Mouse (Mus musculus): ENCODE measurements around the gene St3gal6. TPM values are rescaled to one million over a fixed set of nuclear protein-coding genes. Genes with fewer than 3 reads are reported as not detected.

Gene St3gal6
- polyA plus RNA-seq, 1 experiment = 34.9 TPM

DNA sequence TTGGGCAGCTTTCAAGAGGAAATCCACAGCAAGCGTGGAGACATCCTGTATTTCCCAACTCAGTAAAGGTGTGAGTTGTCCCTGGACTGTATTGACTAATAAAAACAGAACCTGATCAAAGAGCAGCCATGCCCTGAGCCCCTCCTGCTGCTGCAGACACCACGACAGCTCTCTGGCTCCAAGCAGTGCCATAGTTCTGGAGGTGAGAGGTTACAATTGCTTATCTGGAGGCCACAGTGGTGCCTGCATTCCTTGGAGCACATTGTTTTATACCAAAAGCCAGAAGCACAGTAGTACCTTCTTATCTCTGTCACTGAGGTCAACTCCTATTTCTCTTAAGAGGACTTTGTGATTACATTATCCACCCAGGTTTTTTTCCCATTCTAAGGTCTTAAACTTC is 15.0 kb upstream of the St3gal6 start:
- H3K4me3 ChIP-seq (replicated peaks; ENCODE audit: control insufficient read depth, low read depth, low read length) = no peak overlapping the region
- TF ChIP-seq POLR2A (IDR thresholded peaks at IDR 0.05; ENCODE audit: borderline replicate concordance, control insufficient read depth, low read depth, low read length) (no peak), CTCF (IDR thresholded peaks at IDR 0.05; ENCODE audit: control insufficient read depth, insufficient read depth, low read length) (no peak)
- 41% methylated on average over 2 of the region's 2 CpGs for WGBS
- no peaks in the 10 kb centered on the region; the same call in 1 of the 2 replicates for H3K4me1 ChIP-seq (ENCODE audit: control insufficient read depth, insufficient read depth, low read length)
- no peak overlapping the region for H3K27ac ChIP-seq (ENCODE audit: control insufficient read depth, insufficient read depth, low read depth, low read length, poor library complexity)

DNA sequence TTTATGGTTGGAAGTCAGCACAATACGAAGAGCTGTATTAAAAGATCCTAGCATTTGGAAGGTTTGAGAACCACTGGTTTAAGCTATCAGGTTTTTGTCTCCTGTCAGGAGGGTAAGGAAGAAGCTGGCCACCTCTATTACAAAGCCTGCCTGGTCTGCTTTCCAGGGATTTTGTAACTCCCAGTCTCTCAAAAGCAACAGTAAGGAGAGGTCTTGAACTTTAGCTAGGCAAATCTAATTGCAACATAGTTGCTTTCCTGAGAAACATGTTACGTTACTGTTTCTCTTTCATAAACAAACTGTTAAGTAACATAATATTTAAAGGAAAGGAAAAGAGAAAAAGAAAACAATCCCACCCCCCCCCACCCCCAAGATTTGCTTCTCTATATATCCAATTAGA is 12.0 kb upstream of the St3gal6 start:
- no peak overlapping the region for H3K4me3 ChIP-seq (replicated peaks; ENCODE audit: control insufficient read depth, low read depth, low read length)
- no peak overlapping the region for H3K27ac ChIP-seq (ENCODE audit: control insufficient read depth, insufficient read depth, low read depth, low read length, poor library complexity)
- H3K4me1 ChIP-seq (ENCODE audit: control insufficient read depth, insufficient read depth, low read length) = no peaks in the 10 kb centered on the region; the same call in 1 of the 2 replicates
- TF ChIP-seq POLR2A (IDR thresholded peaks at IDR 0.05; ENCODE audit: borderline replicate concordance, control insufficient read depth, low read depth, low read length) (no peak), CTCF (IDR thresholded peaks at IDR 0.05; ENCODE audit: control insufficient read depth, insufficient read depth, low read length) (no peak)
- WGBS = 67% methylated on average over 2 of the region's 2 CpGs

DNA sequence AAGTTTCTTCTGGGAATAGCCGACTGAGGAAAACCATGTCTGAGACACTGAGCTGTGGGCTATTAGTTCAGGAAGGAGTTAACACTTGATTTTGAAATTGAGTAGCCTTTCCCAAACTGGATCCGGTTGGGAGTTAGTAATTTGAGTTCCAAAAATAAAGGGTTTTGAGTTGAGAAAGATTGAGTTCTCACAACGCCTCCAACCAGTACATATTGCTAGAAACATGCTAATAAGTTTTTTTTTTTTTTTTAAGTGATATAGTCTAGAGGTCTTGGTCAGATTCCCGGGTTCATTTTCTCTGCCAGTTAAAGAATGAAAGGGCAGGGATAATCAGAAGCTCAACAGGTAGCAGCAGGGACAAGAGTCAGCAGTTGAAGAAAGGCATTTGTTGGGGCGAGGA is 11.2 kb upstream of the St3gal6 start:
- Histone ChIP-seq H3K27ac (ENCODE audit: control insufficient read depth, insufficient read depth, low read depth, low read length, poor library complexity) (no peak overlapping the region), H3K4me1 (ENCODE audit: control insufficient read depth, insufficient read depth, low read length) (no peaks in the 10 kb centered on the region; the same call in 1 of the 2 replicates), H3K4me3 (replicated peaks; ENCODE audit: control insufficient read depth, low read depth, low read length) (no peak overlapping the region)
- TF ChIP-seq CTCF (IDR thresholded peaks at IDR 0.05; ENCODE audit: control insufficient read depth, insufficient read depth, low read length) (no peak), POLR2A (IDR thresholded peaks at IDR 0.05; ENCODE audit: borderline replicate concordance, control insufficient read depth, low read depth, low read length) (no peak)
- 78% methylated on average over 5 of the region's 5 CpGs for WGBS

DNA sequence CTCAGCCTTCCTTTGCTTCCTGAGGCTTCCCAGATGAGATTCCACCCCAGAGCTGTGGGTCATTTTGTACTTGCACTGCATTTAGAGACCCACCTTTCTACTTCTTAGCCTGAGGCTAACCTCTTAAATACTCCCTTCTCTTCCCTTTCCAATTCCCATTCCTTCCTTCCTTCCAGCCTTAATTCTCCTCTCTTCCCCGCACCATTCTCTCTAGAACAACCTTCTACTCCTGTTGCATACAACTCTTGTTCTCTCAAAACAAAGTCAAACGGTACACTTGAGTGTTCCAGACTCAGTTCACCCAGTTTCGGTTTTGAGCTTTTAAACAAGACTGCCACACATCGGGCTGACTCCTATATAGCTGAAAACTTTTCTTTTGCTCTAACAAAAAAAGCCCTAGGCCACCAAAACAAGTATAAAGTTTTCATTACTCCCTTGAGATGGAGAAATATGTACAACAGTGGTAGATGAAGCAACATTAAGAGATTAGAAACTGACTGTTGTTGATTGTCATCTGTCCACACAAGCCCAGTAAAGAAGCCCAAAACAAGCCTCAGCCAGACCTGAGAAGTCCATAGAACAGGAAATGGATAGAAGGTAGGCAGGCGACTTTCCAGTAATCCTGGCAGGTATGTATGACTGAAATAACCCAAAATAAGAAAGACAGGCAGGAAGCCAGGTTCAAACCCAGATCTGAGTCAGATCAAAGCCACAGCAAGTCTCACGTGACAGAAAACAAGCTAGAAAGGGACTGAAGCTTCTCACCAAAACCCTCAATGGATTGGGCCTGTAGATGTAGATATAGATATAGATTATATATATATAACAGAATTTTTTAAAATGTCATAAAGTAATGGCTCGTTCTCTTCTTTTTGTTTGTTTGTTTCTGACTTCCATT is 10.5 kb upstream of the St3gal6 start:
- Histone ChIP-seq H3K4me3 (replicated peaks; ENCODE audit: control insufficient read depth, low read depth, low read length) (no peak overlapping the region), H3K27ac (ENCODE audit: control insufficient read depth, insufficient read depth, low read depth, low read length, poor library complexity) (no peak overlapping the region), H3K4me1 (ENCODE audit: control insufficient read depth, insufficient read depth, low read length) (no peaks in the 10 kb centered on the region; the same call in 1 of the 2 replicates)
- 58% methylated on average over 7 of the region's 7 CpGs for WGBS
- TF ChIP-seq POLR2A (IDR thresholded peaks at IDR 0.05; ENCODE audit: borderline replicate concordance, control insufficient read depth, low read depth, low read length) (no peak), CTCF (IDR thresholded peaks at IDR 0.05; ENCODE audit: control insufficient read depth, insufficient read depth, low read length) (no peak)

DNA sequence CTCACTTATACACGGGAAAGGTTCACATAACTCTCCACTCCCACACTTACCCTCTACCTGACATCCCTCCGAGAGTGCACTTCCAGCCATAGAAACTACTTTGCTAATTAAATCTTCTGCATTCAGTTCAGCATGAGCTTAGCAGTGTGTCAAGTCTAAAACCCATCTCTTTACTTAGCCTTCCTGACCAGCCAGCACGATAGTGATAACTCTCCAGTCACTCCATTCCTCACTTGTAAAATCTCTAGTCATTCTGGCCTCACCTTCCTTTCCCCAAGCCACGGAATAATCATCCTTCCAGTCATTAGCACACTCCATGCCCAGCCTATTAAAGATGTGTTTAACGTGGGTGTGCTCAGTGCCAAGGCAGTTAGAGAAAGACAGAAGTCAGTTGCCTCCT is 9.7 kb upstream of the St3gal6 start:
- 80% methylated on average over 5 of the region's 5 CpGs for WGBS
- Histone ChIP-seq H3K4me1 (ENCODE audit: control insufficient read depth, insufficient read depth, low read length) (no peaks in the 10 kb centered on the region; the same call in 1 of the 2 replicates), H3K4me3 (replicated peaks; ENCODE audit: control insufficient read depth, low read depth, low read length) (no peak overlapping the region), H3K27ac (ENCODE audit: control insufficient read depth, insufficient read depth, low read depth, low read length, poor library complexity) (no peak overlapping the region)
- TF ChIP-seq CTCF (IDR thresholded peaks at IDR 0.05; ENCODE audit: control insufficient read depth, insufficient read depth, low read length) = no peak

DNA sequence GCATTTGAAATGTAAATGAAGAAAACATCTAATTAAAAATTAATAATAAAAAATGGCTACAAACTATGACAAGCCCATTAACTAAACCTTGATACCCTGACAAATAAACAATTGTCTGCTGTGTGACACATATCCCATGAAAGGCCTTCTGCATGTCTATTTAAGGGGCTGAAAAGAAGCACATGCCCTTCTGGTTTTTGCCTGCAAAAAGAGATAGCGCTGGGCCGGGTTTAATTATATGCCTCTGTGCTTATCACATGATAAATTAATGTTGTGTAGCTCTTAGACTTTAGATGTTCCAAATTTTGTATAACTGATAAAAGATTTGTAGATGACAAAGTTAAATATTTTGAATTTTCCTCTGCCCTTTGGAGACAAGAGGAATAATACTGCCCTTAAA is 9.2 kb upstream of the St3gal6 start:
- no peaks in the 10 kb centered on the region; the same call in 1 of the 2 replicates for H3K4me1 ChIP-seq (ENCODE audit: control insufficient read depth, insufficient read depth, low read length)
- no peak overlapping the region for H3K4me3 ChIP-seq (replicated peaks; ENCODE audit: control insufficient read depth, low read depth, low read length)
- no peak overlapping the region for H3K27ac ChIP-seq (ENCODE audit: control insufficient read depth, insufficient read depth, low read depth, low read length, poor library complexity)
- 69% methylated on average over 2 of the region's 2 CpGs for WGBS
- TF ChIP-seq CTCF (IDR thresholded peaks at IDR 0.05; ENCODE audit: control insufficient read depth, insufficient read depth, low read length) = no peak
- TF ChIP-seq POLR2A (IDR thresholded peaks at IDR 0.05; ENCODE audit: borderline replicate concordance, control insufficient read depth, low read depth, low read length) = no peak

DNA sequence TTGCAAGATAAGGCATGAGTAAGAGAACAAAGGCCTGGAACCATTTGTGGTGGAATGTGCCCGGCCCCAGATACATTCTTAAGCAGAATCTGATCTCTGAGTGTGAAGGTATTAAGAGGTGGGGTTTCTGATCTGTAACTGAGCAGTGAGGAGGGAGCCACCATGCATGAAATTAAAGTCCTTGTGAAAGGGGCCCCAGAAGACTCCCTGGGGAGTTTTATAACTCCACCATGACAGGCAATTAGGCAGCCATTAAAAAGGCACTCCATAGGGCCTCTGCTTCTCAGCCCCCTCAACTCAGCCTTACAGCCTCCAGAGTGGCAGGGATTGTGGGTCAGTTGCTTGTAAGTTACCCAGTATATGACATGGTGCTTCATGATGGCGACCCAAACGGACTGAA is 8.5 kb upstream of the St3gal6 start:
- Histone ChIP-seq H3K27ac (ENCODE audit: control insufficient read depth, insufficient read depth, low read depth, low read length, poor library complexity) (no peak overlapping the region), H3K4me1 (ENCODE audit: control insufficient read depth, insufficient read depth, low read length) (no peaks in the 10 kb centered on the region; the same call in 1 of the 2 replicates), H3K4me3 (replicated peaks; ENCODE audit: control insufficient read depth, low read depth, low read length) (no peak overlapping the region)
- TF ChIP-seq POLR2A (IDR thresholded peaks at IDR 0.05; ENCODE audit: borderline replicate concordance, control insufficient read depth, low read depth, low read length) = no peak
- no peak for TF ChIP-seq CTCF (IDR thresholded peaks at IDR 0.05; ENCODE audit: control insufficient read depth, insufficient read depth, low read length)
- WGBS = 88% methylated on average over 3 of the region's 3 CpGs

DNA sequence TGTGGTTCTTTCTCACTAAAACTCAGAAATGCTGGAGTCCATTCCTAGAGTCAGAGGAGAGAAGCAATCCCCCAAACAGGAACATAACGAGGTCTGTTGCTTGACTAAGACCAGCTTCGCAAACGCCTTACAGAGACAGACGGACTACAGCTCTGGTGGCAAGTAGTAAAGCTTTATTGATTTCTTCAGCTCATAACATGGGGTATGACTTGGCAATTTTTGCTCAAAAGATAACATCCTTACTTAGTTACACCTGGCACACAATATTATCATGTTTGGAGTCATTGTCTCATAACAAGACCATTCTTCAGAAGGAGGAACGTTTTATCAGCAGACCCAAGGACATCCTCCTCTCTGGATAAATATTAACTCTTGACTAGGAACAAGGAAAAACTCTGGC is 3.8 kb upstream of the St3gal6 start:
- WGBS = 81% methylated on average over 5 of the region's 5 CpGs
- TF ChIP-seq CTCF (IDR thresholded peaks at IDR 0.05; ENCODE audit: control insufficient read depth, insufficient read depth, low read length) = no peak
- no peak for TF ChIP-seq POLR2A (IDR thresholded peaks at IDR 0.05; ENCODE audit: borderline replicate concordance, control insufficient read depth, low read depth, low read length)
- Histone ChIP-seq H3K4me1 (ENCODE audit: control insufficient read depth, insufficient read depth, low read length) (no peaks in the 10 kb centered on the region; the same call in 1 of the 2 replicates), H3K4me3 (replicated peaks; ENCODE audit: control insufficient read depth, low read depth, low read length) (no peak overlapping the region), H3K27ac (ENCODE audit: control insufficient read depth, insufficient read depth, low read depth, low read length, poor library complexity) (no peak overlapping the region)

Data from bone marrow, adult 2 months (tissue).